Mouse (Mus musculus) lung, postnatal 4 days (tissue): ENCODE measurements around the gene Fus.

Experiments
- DNase-seq, 2 experiments: peaks; one replicate each; pipeline ENCODE4 v3.0.0; 2021

The Fus gene

DNA sequence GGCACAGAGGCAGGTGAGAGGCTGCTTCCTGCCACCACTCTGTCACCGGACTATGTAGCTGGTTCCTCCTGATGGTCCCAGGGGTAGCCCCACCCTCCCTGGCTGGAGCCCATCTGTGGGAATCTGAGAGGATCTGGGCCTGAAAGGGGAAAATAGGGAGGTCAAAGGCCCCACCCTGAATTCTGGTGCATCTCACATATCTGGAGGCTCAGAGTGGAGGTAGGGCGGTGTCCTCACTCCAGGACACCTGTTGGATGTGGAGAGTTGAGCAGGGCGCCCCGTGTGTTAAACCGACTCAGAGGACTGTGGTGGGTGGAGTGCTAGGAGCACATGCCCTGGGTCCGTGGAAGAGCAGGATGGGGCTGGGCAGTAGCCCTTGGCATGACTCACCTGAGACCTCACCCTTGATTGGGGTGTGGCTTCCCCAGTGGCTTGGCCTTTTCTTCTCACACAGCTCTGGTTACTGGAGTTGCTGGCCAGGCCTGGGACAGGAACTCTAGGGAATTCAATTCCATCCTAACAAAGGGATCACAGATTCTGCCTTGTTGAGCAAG is 20.7 kb upstream of the Fus start, which contains the start of gene Prss36:
Gene Prss36 (minus strand): TSS at position 256 of the 554 bp plus-strand sequence.
- DNase-seq = no peak

DNA sequence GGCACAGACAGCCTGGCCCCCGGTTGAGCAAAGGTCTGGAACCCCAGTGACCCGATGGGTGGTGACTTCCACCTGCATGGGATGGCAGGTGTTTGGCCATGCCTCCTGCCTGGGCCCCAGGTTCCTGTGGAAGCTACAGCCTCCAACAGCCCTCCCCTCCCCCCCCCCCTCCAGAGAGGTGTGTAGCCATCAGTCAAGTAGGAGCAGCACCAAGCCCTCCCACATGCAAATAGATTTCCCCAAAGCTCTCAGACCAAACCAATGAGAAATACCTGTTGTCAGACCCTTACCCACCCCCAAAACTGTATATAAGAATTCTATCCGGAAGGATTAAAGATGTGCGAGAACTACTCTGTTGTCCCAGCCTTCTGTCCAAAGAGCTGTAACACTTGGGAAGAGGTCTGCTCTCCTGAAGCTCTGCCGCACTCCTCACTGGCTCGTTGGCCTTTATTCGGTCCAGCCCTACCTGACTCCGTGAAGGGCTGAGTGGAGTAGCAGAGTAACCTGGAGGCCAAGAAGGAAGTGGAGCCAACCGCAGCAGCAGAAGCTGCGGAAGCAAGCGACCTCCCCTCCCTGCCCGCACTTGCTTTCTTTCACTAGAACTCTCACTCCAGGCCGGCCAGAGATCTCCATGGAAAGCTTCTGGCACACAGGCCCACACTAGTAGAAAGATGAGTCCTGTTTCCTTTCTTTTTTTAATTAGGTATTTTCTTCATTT is 14.2 kb upstream of the Fus start:
- no peak for DNase-seq

DNA sequence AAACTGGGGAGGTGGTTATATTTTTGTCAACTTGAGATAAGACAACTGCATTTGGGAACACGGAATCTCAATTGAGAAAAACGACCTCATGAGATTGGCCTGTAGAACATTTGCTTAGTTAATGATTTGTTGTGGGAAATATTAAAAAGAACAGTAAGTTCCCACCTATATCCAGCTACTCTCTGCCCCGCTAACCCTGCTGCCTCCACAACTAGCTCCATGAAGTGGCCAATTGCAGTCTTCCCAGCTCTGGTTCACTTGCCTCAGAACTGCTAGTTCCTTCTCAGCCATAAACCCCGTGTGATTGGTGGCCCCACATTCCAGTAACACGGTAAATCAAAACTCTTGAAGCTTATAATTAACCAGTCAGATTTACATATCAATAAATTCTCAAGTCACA is 7.9 kb upstream of the Fus start:
- DNase-seq = no peak

DNA sequence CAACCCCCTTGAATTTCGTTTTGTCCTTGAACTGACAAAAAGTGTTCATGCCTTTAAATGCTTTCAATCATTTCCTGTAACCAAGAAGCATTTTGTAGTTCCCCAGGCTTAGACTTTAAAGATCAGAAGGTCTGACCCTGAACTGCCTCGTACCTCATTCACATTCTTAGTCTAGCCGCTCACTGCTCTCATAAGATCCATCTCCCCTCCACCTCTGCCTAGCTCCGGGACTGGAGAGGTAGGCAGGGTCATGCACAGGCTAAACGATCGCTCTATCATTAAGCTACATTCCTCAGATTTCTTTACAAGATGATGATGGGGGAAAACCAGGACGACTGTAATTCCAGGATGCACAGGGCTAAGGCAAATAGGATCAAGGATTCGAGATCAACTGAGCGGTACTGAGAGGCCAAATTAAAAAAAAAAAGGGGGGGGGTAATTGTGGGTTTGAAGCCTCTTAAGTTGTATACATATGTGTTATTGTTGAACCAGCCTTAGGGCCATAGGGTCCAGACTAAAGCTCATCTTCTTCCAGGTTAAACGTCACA is 812 bp upstream of the Fus start:
- DNase-seq = no peak

DNA sequence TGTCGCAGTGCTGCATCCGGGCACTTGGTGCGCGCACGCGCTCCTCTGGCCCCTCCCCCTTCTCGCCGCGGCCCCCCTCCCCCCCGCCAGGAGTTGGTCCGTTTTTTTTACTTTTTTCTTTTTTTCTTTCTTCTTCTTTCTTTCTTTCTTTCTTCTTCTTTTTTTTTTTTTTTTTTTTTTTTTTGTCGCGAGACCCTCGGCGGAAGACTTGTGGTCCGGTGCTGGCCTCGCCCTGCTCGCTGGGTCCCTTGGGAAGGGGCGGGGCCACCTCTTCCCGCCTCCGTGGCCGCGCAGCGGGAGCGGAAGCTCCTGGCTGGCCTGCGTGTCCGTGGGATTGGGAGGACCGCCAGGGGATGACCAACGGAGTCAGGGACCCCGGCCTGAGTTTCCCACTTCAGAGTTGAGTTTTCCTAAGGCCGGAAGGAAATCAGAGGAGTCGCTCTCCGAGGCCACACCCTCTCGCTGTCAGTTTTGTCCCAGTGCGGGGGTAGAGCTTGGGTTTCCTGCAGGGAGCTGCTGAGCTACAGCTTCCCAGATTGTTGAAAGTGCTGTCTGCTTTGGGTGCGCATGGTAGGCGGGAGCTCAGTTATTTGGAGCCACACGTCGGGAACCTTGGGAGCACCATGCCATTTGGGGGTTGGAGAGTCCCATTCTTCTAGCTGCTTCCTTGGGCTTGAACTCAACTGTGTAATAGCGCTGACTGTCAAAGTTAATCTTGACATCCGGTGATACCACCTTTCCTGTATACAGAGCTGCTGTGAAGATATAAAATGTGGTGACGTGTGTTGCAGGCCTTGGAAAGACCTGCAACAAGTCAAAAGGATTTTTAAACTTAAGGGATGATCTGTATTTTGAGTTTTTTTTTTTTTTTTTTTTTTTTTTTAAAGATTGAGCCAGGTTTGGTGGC is 918 bp downstream of the Fus start:
- peak; percentile 83 to 88 for DNase-seq

DNA sequence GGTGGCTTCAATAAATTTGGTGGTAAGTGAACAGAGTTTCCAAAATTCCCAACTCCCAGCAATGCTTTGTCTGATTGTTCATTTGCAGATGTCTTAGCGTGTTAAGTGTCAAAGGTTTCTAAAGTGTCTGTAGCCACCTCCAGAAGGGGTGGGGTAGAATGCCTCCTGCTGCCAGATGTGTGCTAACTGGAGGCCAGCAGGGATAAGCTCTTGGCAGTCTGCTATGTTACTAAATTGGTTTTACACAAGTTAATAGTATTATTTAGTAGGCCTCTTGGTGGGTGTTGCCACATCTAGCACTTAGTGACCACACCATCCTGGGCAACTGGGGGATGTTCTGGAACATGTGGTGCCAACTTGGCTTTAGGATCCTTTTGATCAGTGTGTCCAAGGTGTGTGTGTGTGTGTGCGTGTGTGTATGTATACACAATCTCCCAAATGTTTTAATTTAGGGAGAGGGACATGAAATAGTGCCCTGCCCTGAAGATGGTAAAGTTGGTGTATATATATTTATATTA is 7.2 kb downstream of the Fus start:
- no peak for DNase-seq

DNA sequence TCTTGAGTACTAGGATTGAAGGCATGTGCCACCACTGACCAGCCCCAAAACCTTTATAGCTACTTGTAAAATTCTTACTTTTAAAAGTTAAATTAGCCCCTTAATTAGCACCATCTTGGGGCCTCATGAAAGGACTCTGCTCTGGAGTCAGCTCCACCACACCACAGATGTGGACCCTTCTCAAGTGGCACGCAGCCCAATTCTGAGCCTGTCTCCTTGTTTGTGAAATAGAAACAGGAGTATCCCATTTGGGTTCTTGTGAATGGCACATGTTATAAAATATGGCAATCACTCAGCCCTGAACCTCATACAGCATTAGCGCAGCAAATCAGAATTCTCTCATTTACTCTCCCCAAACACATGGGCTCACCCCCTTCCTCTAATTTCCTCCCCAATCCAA is 11.6 kb downstream of the Fus start:
- DNase-seq = no peak

DNA sequence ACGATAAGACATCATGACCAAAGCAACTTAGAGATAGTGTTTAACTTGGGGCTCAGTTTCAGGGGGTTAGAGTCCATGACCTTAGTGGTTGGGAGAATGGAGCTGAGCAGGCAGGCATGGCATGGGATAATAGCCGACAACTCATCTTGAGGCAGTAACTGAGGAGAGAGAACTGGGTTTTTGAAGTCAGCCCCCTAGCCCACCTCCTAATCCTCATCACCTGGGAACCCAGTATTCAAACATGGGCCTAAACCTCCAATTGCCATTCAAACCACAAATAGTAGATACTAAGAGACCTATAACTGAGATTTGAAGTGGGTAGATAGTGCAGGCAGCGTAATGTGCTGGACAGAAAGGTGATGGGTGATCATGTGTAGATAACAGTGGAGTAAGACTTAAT is 13.3 kb downstream of the Fus start:
- no peak for DNase-seq

DNA sequence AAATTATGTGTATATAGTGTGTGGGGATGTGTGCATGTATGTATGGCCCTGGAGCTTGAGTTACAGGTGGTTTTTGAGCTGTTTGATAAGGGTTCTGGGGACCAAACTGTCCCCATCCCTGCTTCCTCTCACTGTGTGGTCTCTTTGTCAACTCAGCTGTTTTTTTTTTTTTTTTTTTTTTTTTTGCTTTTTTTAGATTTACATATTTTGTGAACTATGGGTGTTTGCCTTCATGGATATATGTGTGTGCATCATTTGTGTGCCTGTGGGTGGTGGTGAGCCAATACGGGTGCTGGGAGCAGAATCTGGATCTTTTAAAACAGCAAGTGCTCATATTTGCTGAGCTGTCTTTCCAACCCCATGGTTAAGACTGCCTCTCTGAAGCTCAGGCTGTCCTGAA is 21.6 kb downstream of the Fus start:
- DNase-seq = no peak

DNA sequence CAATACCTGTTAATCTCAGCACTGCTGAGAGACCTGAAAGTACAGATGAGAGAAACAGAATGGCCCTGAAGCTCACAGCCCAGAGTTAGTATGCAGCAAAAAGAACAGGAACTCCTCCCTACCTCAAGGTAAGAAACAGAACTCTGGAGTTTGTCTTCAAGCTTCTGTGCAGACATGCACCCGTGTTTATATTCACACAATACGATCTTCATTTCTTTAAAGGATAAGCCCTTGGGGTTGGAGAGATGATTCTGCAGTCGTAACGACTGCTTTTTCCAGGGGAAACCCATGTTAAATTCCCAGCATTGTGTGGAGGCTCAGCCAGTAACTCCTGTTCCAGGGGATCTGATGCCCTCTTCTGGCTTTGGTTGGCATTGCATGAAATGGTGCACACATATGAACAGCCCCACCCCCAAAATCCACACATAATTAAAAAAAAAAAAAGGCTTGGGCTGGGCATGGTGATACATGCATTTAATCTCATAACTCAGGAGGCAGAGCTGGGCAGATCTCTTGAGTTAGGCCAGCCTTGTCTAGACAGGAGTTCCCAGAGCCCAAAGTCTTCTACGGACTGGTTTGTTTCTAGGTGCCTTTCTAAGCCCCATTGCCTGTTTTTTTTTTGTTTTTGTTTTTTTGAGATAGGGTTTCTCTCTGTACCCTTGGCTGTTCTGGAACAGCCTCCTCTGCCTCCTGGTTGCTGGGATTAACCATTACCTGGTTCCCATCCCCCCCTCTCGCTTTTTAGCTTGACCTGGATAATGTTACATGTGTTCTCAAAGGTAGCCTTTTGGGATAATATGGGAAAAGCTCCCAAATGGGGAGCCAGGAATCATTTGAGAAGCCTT is 24.6 kb downstream of the Fus start:
- peak; percentile 55 to 83 for DNase-seq

DNA sequence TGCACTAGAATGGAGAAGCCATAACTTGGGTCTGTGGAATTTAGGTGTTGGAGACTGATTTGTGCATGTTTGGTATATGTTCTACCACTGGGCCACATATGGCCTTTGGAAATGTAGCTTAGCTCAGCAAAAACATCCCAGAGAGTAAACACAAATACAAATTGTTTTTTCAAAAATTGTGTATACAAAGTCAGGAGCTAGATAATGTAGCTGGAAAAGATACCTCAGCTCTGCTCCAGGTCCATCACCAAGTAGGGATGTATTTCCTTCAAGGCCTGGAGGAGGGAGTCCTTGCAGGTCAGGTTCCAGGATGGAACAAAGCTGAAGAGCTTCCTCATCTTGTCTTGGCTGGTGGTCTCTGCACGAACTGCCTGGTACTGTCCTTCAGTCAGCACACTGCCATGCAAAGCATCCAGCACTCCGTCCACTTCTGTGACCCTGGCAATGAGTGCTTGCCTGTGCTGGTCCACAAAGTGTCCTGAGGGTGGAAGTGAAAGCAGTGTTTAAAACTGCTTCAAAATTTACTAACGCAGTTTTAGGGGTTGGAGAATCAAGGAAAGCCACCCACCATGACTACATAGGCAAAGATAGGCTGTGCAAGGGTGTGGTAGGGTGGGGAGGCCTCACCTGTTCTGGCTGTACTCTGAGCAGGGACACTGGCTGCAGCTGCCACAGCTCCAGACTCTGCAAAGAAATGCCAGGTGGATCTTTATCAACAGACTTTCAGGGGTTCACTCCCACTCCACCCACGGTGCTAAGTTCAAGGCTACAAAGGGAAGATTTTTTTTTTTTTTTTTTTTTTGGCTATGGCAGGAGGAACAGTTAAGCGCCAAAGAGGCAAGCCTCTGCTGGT is 25.5 kb downstream of the Fus start:
- no peak for DNase-seq

DNA sequence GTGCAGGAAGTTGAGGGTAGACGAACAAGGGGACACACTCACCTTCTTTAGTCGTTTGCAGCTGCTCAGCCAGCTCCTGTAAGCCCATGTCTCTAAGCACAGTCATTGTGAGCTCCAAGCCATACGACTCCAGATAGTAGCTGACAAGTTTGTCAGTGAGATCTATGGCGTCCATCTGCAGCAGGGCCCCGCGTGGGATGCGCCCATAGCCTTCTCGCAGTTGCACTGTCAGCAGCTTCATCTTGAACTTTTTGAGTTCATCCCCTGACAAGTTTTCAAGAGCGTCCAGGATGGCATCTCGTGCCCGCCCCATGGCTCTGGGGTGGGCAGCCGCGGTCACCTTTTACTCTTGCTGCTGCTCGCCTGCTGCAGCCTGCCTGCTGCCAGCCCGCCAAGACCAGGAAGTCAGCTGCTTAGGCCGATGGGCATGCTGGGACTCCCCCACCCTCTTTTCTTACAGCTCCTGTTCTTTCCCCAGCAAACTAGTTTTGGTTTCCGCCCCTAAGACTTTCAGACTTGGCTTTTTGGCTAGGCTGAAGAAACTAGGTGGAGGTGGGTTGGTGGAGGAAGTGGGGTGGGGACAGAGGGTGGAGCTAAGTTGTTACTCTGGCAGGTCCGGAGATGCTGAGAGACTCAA is 26.2 kb downstream of the Fus start, which contains the start of gene Pycard:
Gene Pycard (minus strand): TSS at position 527 of the 637 bp plus-strand sequence.
- DNase-seq = peak; percentile 69

DNA sequence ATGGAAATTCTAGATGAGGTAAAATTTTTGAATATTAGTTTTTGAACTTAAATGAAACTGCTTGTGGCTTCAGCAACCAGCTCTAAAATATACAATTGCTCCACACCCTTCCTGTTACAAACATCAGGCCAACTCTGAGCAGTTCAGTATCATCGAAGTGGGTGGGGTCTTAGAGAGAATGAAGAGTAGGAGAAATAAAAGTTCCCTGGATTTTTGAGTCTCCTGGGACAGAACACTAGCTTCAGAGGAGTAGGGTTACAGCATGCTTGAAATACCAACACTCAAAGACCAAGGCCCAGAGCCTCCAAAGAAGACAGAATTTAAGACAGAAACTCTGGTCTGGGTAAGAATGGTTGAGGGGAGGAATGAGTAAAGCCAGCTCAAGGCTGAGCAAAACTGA is 32.2 kb downstream of the Fus start:
- no peak for DNase-seq

DNA sequence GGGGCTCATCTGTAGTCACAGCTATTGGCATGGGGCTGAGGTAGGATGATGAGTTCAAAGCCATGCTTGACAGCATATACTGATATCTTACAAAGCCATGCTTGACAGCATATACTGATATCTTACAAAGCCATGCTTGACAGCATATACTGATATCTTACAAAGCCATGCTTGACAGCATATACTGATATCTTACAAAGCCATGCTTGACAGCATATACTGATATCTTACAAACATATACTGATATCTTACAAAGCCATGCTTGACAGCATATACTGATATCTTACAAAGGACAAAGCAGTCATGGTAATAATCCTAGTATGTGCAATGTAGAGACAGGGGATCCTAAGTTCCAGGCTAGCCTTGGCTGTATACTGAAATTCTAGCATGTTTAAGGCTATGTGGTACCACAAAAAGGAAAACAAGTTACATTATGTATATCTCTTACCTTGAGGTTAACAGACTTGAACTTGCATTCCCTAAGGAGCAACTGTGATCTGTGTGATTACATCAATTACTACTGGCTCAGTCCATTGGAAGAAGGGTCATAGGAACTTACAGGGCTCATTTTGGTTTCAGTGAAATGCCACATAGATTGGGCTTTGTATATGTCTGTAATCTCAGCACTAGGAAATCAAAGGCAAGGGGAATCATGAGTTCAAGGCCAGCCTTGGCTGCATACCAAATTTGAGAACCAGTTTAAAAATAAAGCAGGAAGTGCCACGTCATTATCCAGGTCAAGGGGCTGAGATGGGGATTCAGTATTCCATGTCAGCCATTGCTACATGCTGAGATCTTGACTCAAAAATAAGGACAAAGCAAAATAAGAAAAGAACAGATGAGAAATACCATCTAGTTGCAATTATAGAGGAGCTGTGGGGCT is 33.1 kb downstream of the Fus start:
- DNase-seq = no peak

DNA sequence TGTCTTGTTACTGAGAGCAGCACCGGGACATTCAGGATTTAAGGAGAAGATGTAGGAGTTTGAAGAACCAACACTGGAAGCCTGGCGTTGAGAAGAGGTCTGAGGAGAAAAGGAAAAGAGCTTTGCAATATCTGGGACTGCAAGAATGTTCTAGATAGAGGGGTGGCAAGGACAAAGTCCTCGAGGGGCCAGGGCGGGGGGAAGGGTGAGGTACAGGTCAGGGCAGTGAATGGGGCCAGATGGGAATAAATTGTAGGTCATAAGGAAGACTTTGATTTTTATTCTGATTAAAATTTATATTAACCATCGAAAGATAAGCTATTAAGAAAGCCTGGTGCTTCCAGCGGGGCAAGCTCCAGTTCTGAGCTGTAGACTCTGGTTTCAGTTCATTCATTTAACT is 35.8 kb downstream of the Fus start:
- DNase-seq = no peak

DNA sequence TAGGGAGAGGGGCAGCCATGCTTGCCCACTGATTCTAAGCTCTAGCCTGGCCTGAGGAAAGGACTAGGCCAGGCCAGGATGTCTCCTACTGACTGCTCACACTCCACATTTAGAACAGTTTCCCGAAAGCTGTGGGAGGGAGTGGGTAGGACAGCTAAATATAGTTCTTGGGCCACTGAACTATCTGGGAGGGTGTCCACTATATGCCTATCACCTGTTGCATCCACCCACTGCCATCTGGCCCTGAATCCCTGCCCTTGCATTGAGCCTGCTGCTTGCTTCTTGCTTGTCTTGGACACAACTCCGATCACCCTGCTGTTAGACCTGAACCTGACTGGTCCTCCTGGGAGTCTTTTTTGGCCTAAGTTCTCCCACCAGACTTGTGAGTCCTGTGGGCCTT is 36.4 kb downstream of the Fus start, which contains the start of gene Trim72:
Gene Trim72 (plus strand): TSS at position 262 of the 400 bp plus-strand sequence.
- no peak for DNase-seq

DNA sequence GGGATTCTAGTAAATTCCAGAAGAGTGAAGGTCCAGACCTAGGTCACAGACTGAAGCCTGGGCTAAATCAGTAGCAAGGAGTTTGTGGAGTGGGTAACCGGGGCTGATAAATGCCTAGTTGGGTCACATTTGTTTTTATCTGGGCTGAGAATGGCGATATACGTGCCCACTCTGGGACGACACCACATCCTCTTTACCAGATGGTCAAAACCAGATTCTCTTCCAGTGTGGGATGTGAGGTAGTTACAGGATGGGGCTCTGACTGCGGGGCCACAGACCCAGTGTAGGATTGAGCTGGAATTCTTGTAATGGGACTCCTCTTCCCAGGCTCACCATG is 36.9 kb downstream of the Fus start:
- DNase-seq = no peak

DNA sequence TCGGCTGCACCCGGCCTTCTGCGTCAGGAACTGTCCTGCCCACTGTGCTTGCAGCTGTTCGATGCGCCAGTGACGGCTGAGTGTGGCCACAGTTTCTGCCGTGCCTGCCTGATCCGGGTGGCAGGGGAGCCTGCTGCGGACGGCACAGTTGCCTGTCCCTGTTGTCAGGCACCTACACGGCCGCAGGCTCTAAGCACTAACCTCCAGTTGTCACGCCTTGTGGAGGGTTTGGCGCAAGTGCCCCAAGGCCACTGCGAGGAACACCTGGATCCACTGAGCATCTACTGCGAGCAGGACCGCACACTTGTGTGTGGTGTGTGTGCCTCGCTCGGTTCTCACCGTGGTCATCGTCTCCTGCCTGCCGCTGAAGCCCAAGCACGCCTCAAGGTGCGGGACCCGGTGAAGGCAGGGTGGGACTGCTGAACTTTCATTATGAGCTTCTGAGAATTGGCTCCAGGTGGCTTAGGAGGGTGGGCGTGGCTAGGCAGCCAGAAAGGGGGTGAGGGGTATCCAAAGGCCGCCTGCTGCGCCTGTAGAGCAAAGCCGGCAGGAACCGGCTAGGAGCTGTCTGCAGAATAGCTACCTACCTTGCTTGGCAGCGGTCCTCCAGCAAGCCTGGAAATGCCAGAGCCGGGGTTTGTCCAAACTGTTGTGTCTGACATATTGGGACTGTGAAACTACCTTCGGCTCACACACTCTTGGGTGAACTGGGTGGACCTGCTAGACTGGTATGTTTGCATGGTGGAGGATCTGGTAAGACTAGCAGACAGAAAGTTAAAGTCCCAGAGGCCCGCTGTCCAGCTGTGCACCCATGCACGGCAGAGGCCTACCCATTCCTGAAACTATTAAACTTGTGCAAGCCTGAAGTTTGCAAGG is 37.5 kb downstream of the Fus start:
- DNase-seq = peak; percentile 40 to 55

DNA sequence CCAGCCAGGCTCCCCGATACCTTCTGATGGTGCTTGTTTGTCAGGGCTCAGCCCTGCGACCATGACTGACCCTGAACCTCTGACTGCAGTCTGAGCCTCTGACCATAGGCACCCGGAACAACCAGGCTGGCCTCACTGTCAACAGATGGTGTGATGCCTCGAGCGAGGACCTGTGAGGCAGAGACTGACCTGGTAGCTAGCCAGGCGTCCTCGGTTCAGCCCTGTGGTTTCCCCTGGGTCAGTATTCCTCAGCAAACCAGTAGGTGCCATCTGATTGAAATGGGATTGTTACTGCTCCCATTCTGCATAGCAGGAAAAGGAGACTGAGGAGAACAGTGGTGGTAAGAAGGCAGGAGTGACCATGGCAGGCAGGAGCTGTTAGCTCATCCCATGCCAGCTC is 38.9 kb downstream of the Fus start:
- DNase-seq = no peak
